Mouse (Mus musculus) central nervous system, embryonic 11.5 days (tissue): ENCODE data around the gene Crym. TPM values are rescaled to one million over a fixed set of nuclear protein-coding genes. Genes with fewer than 3 reads are reported as not detected.

Source experiments
- polyA plus RNA-seq: library from polyadenylated mRNA; depleted of rRNA; stranded (reverse); fragments of >200 nt; gene quantifications from 2 replicates; pipeline ENCODE4 v1.2.3, GENCODE M21; 2012; rRNA removed

Crym gene
- polyA plus RNA-seq: 21.2 and 25.7 TPM in 2 replicates

DNA sequence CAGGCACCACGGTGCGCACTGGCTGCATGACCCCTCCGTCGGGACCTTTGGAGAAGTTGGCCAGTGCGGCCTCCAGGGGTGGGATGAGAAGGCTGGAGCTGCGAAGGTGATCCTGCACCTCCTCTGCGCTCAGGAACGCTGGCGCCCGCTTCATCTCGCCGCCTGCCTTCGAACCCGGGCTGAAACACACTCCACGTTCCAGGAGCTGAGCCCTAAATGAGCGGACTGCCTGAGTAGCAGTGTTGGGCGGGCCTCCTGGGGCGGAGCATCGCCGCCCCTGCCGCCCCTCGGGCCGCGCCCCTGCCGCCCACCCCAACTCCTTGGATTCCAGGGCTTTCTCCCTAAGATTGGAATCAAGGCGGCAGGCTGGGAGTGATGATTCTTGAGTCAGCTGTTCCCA is at the start of gene Crym:
TSS of gene Crym (minus strand) at position 341 of the 400 bp plus-strand sequence.

GRCm38 (mm10) chr7:120203789-120204188 is 1.9 kb upstream of the Crym start, which contains the start of gene Abca14:
Gene Abca14 (plus strand): TSS chr7:120203961.

GRCm38 (mm10) chr7:120173603-120174244 is 28.2 kb downstream of the Crym start, which contains the start of gene Anks4b:
Gene Anks4b (plus strand): TSS chr7:120173858.

DNA sequence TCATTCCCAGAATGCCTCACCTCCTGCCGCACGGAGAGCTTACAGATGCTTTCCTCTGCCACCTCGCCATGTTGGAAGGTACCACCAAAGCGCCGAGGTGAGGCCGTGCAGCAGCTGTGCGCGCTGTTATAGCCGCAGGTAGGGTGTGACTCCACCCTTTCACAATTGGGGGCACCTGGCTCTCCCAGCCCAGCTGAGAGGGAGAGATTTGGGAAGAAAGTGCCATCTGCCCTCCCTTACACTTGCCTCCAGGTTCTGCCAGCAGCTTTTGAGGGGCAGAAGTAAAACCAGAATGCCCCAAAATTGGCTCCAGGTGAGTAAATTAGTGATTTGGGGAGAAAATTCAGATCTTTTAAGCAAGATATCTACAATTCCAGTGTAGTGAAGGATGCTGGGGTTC is 56.7 kb downstream of the Crym start, which contains the start of gene Zp2:
TSS of gene Zp2 (minus strand) at position 101 of the 400 bp plus-strand sequence.

Other genes starting within 250 kb of the Crym start
- 0.02 and 0.14 TPM in 2 replicates for gene Dnah3, start 106.8 kb downstream of the Crym start, polyA plus RNA-seq
- 10.3 and 11.1 TPM in 2 replicates for gene Tmem159, start 99.8 kb downstream of the Crym start, polyA plus RNA-seq
- 0.10 TPM in 1 of 2 replicates, not detected in the other for gene Zp2, start 56.8 kb downstream of the Crym start, polyA plus RNA-seq
- gene Anks4b, start 28.3 kb downstream of the Crym start, polyA plus RNA-seq: 0.16 and 0.37 TPM in 2 replicates
- gene Abca14, start 1.9 kb upstream of the Crym start, polyA plus RNA-seq: 0.02 and 0.05 TPM in 2 replicates
- not detected in 2 replicates for gene Abca15, start 126.6 kb upstream of the Crym start, polyA plus RNA-seq
- gene Abca16, start 207.5 kb upstream of the Crym start, polyA plus RNA-seq: 0.05 TPM in 1 of 2 replicates, not detected in the other